Mouse (Mus musculus) cerebellum, postnatal 25 days (tissue): ENCODE measurements at regions not wholly inside any gene's neighbourhood (a gene's known extent, or its start where the extent isn't known, plus 50 kb on each side); places are given as distances from the start of the nearest gene placed in this dataset.
"Not testable (repeated sequence)": the region's sequence is repeated elsewhere in the genome, so short reads cannot be mapped to it uniquely, and the experiment has no call there.

Source experiments
- DNase-seq, 2 experiments: peaks; one replicate each; pipeline ENCODE4 v3.0.0; 2021; ENCODE audit warnings: mixed read lengths in 2 of 2

DNA sequence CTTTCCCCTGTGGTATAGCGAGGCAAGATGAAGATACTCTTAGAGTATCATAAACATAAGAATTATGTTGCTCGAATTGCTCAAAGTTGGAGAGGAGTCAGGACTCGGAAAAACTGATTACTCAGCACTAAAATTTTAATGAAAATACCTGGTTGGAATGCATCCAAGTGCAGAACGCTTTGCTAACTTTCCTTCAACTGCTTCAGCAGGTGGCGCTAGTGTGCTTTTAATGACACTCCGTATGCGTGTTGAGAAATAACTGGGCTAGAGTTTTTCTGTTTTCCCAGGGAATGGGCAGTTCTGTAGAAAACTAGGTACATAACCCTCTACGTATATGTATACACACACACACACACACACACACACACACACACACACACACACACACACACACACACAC is 221.0 kb downstream of the Grxcr1 start:
- DNase-seq, result peak; percentile 81 to 93

GRCm38 (mm10) chr5:68253476-68253875 is 221.8 kb downstream of the Grxcr1 start:
- no peak for DNase-seq

DNA sequence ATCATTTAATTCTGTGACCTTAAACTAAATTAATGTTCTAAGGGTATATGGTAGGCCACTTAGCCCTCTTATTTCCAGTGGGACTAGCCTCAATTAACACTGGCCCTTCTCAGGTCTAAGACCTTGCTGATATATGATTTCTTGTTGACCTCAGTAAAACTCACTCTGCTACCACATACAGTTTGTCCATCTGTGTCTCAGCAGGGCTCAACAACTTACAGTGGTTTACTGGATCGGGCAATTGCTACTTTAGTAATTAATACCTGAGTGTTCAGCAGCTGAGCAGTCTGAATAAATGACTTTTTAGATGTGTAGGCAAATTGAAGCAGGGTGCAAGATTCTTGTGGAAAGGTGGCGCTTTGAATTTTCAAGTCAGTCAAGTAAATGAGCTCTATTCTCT is 222.5 kb downstream of the Grxcr1 start:
- DNase-seq, result peak; percentile 38 to 52

DNA sequence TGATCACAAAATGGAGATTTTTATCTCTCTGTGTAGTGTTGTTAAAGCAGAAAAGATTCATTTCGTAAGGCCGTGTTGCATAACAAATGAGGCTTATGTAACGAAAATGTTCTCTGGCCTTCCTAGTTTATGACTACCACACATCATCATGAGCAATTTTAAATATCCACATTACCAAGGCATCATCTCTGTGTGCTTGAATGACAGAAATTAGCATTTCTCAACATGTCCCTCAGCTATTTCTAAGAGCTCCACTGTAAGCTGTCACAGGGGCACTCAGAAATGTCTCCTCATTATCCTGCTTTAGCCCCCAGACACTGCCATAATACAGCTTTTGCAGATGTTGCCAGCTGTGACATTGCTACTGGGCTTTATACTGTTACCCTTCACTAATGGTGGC is 232.6 kb downstream of the Grxcr1 start:
- DNase-seq, result no peak

DNA sequence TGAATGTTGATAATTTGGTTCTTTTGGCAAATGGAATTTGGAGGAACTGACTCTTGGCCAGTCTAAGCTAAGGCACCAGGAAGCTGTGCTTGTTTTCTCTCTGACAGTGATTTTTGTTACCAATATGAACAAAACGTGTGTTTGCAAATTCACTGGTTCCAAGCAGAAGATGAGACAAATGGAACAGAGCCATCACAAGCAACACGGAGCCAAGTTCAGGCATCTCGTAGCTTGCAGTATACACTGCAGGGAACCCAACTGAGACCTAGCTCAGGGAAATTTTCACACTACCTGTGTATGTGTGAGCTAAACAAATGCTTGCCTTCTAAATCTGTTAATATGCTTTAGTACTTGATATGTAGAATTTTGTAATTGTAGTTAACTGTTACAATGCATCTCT is 242.6 kb downstream of the Grxcr1 start:
- peak; percentile 58 to 75 for DNase-seq

DNA sequence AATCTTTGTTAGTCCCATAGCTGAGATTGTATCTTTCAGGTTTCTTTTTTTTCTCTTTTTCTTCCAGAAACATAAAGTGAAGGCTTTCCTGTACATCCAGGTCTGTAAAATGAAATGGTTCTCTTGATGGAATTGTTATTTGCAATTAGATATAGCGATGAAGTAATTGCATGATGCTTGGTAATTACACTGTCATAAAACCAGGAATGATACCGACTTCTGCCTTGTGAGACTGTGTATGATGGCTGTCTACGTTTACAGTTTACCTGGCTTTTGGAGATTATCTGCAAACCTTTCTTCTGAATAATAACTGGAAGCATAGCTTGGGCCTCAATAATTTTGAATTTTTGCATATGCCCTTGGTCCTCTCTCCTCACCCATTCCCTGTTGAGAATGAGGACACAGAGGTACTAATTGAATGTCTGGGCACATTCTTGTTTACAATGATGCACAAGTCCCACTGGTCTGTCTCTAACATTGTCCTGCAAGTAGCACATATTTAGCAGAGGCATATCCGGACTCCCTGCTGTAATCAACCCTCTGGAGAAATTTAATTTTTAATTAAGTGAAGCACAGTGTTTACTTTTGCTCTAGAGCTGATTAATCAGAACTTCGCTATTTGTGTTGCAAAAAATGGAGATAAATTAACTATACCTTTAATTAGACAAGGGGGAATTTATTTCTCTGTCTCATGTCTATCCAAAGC is 244.1 kb downstream of the Grxcr1 start:
- no peak for DNase-seq

- DNase-seq, result not testable (repeated sequence)
Measured at GRCm38 (mm10) chr5:68295774-68296173, 264.1 kb downstream of the Grxcr1 start.

DNA sequence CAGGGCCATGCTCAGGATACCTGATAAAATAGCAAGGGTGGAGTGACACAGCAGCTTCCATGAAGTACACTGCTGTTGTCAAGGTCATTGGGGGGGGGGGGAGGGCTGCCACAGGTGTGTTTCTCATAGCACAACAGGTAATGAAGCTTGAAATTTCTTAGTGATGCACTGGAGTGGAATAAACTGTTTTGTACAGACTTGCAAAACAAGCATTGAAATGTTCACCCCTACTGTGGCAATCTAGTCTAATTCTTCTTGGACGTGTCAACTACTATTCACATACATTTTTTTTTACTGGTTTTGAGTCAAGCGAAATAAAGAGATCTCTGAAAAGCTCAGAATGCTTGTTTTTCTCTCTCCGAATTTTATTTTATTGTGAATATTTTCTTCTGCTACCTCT is 281.6 kb downstream of the Grxcr1 start:
- no peak for DNase-seq

DNA sequence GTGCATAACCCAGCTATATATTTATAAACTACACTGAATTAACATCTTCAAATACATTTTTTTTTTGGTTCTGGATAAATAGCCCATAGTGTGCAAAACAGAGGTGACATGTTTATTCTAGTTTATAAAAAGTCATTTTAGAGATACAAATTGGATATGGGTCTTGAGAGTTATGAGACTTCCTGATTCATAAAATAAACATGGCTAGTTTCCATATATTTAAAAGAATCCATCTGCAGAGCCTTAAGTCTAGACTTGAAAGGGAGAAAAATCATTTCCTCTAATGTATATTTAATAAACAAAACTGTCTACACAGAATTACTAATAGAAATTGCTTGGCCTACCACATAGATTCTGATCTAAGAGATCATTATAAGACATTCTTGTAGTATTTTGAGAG is 287.3 kb downstream of the Grxcr1 start:
- DNase-seq, result no peak

DNA sequence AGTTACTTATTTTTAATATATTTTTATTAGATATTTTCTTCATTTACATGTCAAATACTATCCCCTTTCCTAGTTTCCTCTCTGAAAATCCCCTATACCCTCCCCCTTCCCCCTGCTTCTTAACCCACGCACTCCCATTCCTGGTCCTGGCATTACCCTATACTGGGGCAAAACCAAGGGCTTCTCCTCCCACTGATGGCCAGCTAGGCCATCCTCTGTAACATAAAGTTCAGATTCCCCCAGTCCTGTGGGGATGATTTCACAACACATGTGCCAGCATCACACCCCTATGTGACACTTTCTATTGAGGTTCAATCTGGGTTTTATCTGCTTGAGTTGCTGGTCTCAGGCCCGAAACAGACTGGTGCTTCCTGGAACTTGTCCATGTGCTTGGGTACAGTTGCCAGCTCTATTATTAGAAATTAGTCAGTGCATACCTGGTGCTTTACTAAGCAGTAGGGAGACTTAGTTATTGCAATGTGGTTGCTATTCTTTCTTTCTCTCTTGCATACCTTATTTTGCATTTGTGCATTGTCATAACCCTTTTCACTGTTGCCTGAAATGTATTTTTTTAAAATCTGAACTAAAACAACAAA is 295.5 kb downstream of the Grxcr1 start:
- DNase-seq, result peak; percentile 83 to 92

GRCm38 (mm10) chr5:68329311-68329710 is 297.7 kb downstream of the Grxcr1 start:
- peak in 1 of 2 experiments; percentile 27 for DNase-seq

GRCm38 (mm10) chr5:68329828-68330227 is 298.2 kb downstream of the Grxcr1 start:
- DNase-seq, result no peak

GRCm38 (mm10) chr5:68350921-68351320 is 319.3 kb downstream of the Grxcr1 start:
- DNase-seq, result peak; percentile 36 to 43

DNA sequence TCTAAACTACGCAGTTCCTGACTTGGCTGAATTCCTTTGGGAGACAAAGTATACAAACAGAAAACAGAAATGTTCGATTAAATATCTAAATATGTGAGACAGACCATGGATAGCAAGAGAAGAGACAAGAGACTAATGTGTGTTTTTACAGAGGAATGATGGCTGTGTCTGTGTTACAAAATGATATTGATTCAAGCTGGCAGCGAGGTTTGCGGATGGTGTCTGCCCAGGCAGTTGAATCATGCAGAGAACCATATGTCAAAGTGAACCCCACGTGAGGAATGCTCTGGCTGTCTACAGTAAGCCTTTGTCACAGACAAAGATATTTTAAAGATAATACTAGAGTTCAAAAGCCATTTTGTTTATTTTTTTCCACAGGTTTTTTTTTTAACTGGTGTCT is 320.2 kb downstream of the Grxcr1 start:
- DNase-seq, result peak; percentile 83 to 88

DNA sequence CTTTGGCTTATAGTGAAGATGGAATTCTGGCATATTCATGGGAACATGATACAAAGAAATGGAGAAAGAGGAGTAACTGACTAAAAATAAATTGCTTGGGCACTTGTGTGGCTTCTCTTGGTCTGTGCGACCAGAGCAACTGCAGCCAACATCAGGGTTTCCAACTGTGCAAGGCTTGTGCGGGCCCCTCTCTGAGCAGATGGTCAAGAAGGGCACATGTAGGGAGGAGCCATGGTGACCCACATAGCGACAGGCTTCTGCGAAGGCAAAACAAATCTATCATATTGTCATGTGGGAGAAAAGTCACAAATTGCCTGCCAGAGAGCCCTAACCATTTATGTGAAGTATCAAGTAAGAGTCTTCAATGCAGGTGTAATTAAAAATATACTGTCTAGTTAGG is 321.6 kb downstream of the Grxcr1 start:
- peak; percentile 89 to 91 for DNase-seq

DNA sequence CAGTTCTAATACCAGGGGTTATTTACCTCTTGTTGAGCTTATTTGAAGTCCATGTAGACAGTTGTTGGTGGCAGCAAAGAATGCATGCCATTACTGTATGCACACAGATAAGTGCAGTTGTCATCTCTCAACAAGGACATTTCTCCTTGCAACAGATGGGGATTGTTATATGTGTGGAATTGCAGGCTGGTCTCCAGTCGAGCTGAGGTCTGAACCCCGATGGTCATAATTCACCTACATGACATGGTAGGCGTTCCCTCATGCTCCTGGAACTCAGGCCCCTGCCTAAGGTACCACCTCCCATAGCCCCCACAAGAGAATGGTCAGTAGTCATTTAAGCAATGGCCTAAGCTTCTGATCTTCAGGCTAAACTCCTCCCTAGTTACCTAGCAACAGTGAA is 322.2 kb downstream of the Grxcr1 start:
- peak; percentile 17 to 50 for DNase-seq

DNA sequence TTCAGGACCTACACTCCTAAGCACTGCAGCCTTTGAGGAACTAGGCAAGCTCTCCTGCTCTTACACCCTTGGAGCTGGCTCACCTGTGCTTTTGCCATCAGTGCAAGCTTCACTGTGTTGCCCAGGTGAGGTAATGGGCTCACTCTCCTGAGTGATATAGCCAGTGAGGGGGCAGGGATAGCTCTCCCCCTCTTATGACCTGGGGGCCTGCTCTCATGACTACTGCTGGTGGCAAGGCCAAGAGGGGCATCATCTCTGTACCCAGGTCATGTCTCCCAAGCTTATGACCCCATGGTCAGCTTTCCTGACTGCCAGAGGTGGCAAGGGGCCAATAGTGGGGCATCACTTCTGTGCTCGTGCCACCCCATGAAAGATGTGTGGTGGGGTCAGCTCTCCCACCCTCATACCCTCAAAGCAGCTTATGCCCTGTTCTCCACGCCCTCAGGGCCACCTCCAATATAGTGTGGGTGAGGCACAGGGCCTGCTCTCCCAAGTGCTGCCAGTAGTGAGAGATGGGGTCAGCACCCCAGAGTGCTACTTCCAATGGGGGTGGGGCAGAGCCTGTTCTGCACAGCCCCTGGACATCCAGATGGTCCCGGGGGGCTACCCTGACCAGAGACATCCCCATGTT is 330.1 kb downstream of the Grxcr1 start:
- DNase-seq, result no peak

DNA sequence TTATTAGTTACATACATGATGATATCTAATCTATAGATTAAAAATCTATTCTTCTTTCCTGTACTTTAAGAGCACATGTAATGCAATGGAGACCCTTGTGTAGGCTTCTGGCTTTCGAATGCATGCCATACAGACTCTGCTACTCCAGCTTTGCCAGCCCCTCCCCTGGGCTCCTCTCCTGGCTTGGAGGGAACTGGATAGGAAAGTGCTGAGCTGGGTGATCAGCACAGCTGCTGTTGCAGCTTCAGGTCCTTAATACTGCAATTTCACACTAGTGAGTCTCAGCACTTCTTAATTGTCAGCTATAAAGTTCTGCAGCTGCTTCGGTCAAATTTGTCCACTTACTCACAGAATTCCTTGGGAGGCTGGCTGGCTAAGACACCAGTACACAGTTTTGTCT is 341.4 kb downstream of the Grxcr1 start:
- no peak for DNase-seq
